Mouse (Mus musculus): Measurements from ENCODE around the gene Thnsl2. TPM values are rescaled to one million over a fixed set of nuclear protein-coding genes. Genes with fewer than 3 reads are reported as not detected.
A peak's percentile ranks its signal among the peaks of the same experiment; 100 is the strongest.

The Thnsl2 gene
- 1 to 10 TPM; 2.0 to 2.9 TPM for total RNA-seq (2021)

GRCm38 (mm10) chr6:71143894-71144455, at the start of gene Thnsl2:
TSS of gene Thnsl2 (minus strand) at chr6:71144439.
- DNase-seq: peak; percentile 76
- intact Hi-C loops (cut with DNase I): no loop called here

- intact Hi-C loops (cut with DNase I): no loop called here
- no peak for DNase-seq
These were observed 49.0 kb upstream of the Thnsl2 start for GRCm38 (mm10) chr6:71193151-71193740.

GRCm38 (mm10) chr6:71190501-71190900, 46.3 kb upstream of the Thnsl2 start:
- no peak for DNase-seq
- intact Hi-C loops (cut with DNase I): no loop called here

- intact Hi-C loops (cut with DNase I): no loop called here
- no peak for DNase-seq
These were observed 45.3 kb upstream of the Thnsl2 start for GRCm38 (mm10) chr6:71189578-71189977.

- intact Hi-C loops (cut with DNase I): no loop called here
- no peak for DNase-seq
These were observed 40.8 kb upstream of the Thnsl2 start for GRCm38 (mm10) chr6:71184941-71185604.

- DNase-seq: no peak
- intact Hi-C loops (cut with DNase I): no loop called here
These were observed 36.4 kb upstream of the Thnsl2 start for GRCm38 (mm10) chr6:71180596-71180995.

GRCm38 (mm10) chr6:71172812-71173580, 28.8 kb upstream of the Thnsl2 start:
- intact Hi-C loops (cut with DNase I): no loop called here
- no peak for DNase-seq

GRCm38 (mm10) chr6:71166551-71167169, 22.4 kb upstream of the Thnsl2 start:
- intact Hi-C loops (cut with DNase I): no loop called here
- DNase-seq: peak; percentile 13

GRCm38 (mm10) chr6:71164394-71164793, 20.2 kb upstream of the Thnsl2 start:
- no peak for DNase-seq
- intact Hi-C loops (cut with DNase I): no loop called here

- intact Hi-C loops (cut with DNase I): no loop called here
- no peak for DNase-seq
These were observed 18.0 kb upstream of the Thnsl2 start for GRCm38 (mm10) chr6:71162269-71162668.

GRCm38 (mm10) chr6:71161290-71161689, 17.1 kb upstream of the Thnsl2 start:
- intact Hi-C loops (cut with DNase I): no loop called here
- DNase-seq: no peak

GRCm38 (mm10) chr6:71156674-71157326, 12.6 kb upstream of the Thnsl2 start:
- no peak for DNase-seq
- intact Hi-C loops (cut with DNase I): loop anchor here (10.0 kb wide), 1 partner anchor 238 kb away; no protein-coding TSS in a partner anchor

- intact Hi-C loops (cut with DNase I): loop anchor here (10.0 kb wide), 1 partner anchor 240 kb away; no protein-coding TSS in a partner anchor
- DNase-seq: no peak
These were observed 10.6 kb upstream of the Thnsl2 start for GRCm38 (mm10) chr6:71154861-71155260.

- DNase-seq: no peak
- intact Hi-C loops (cut with DNase I): loop anchor here (10.0 kb wide), 1 partner anchor 241 kb away; no protein-coding TSS in a partner anchor
These were observed 9.2 kb upstream of the Thnsl2 start for GRCm38 (mm10) chr6:71153486-71153885.

- intact Hi-C loops (cut with DNase I): loop anchor here (10.0 kb wide), 1 partner anchor 244 kb away; no protein-coding TSS in a partner anchor
- DNase-seq: no peak
These were observed 6.9 kb upstream of the Thnsl2 start for GRCm38 (mm10) chr6:71151098-71151497.

GRCm38 (mm10) chr6:71149534-71149933, 5.3 kb upstream of the Thnsl2 start:
- intact Hi-C loops (cut with DNase I): no loop called here
- DNase-seq: peak; percentile 49

GRCm38 (mm10) chr6:71148336-71148735, 4.1 kb upstream of the Thnsl2 start:
- intact Hi-C loops (cut with DNase I): no loop called here
- no peak for DNase-seq

GRCm38 (mm10) chr6:71145288-71145989, 1.2 kb upstream of the Thnsl2 start:
- DNase-seq: no peak
- intact Hi-C loops (cut with DNase I): no loop called here

GRCm38 (mm10) chr6:71143154-71143893, 915 bp downstream of the Thnsl2 start:
- no peak for DNase-seq
- intact Hi-C loops (cut with DNase I): no loop called here
